Mouse (Mus musculus) liver (tissue): ENCODE results near the gene Rnf150.

ENCODE experiments used
- DNase-seq: peaks from one replicate; pipeline ENCODE4 v3.0.0-alpha.2; 2020; ENCODE audit warnings: mixed read lengths

Gene Rnf150

GRCm38 (mm10) chr8:83028211-83028610 is 165.1 kb downstream of the Rnf150 start:
- DNase-seq, result no peak

- no peak for DNase-seq
Measured at GRCm38 (mm10) chr8:83032800-83033199, 169.6 kb downstream of the Rnf150 start.

- DNase-seq, result no peak
Measured at GRCm38 (mm10) chr8:83035141-83035540, 172.0 kb downstream of the Rnf150 start.

- DNase-seq, result no peak
Measured at GRCm38 (mm10) chr8:83036521-83037166, 173.5 kb downstream of the Rnf150 start.

GRCm38 (mm10) chr8:83037321-83037720 is 174.2 kb downstream of the Rnf150 start:
- DNase-seq, result no peak

- no peak for DNase-seq
Measured at GRCm38 (mm10) chr8:83038575-83038974, 175.4 kb downstream of the Rnf150 start.

- no peak for DNase-seq
Measured at GRCm38 (mm10) chr8:83041440-83041839, 178.3 kb downstream of the Rnf150 start.

- DNase-seq, result no peak
Measured at GRCm38 (mm10) chr8:83046912-83047311, 183.8 kb downstream of the Rnf150 start.

- no peak for DNase-seq
Measured at GRCm38 (mm10) chr8:83048527-83048926, 185.4 kb downstream of the Rnf150 start.

- DNase-seq, result no peak
Measured at GRCm38 (mm10) chr8:83049171-83049601, 186.0 kb downstream of the Rnf150 start.

GRCm38 (mm10) chr8:83049616-83050015 is 186.5 kb downstream of the Rnf150 start:
- no peak for DNase-seq

GRCm38 (mm10) chr8:83052896-83053295 is 189.7 kb downstream of the Rnf150 start:
- no peak for DNase-seq

- no peak for DNase-seq
Measured at GRCm38 (mm10) chr8:83054801-83055200, 191.6 kb downstream of the Rnf150 start.

- no peak for DNase-seq
Measured at GRCm38 (mm10) chr8:83058951-83059350, 195.8 kb downstream of the Rnf150 start.

GRCm38 (mm10) chr8:83060076-83060475 is 196.9 kb downstream of the Rnf150 start:
- no peak for DNase-seq

- DNase-seq, result no peak
Measured at GRCm38 (mm10) chr8:83061257-83061656, 198.1 kb downstream of the Rnf150 start.

- no peak for DNase-seq
Measured at GRCm38 (mm10) chr8:83061873-83062272, 198.7 kb downstream of the Rnf150 start.

- no peak for DNase-seq
Measured at GRCm38 (mm10) chr8:83062276-83062675, 199.1 kb downstream of the Rnf150 start.

GRCm38 (mm10) chr8:83064096-83064495 is 200.9 kb downstream of the Rnf150 start:
- DNase-seq, result no peak

- no peak for DNase-seq
Measured at GRCm38 (mm10) chr8:83066076-83066475, 202.9 kb downstream of the Rnf150 start.

- DNase-seq, result no peak
Measured at GRCm38 (mm10) chr8:83066846-83067245, 203.7 kb downstream of the Rnf150 start.

GRCm38 (mm10) chr8:83067906-83068305 is 204.8 kb downstream of the Rnf150 start:
- DNase-seq, result no peak

GRCm38 (mm10) chr8:83074248-83074647 is 211.1 kb downstream of the Rnf150 start:
- DNase-seq, result no peak

- no peak for DNase-seq
Measured at GRCm38 (mm10) chr8:83076621-83077020, 213.5 kb downstream of the Rnf150 start.

GRCm38 (mm10) chr8:83077329-83077728 is 214.2 kb downstream of the Rnf150 start:
- DNase-seq, result no peak
